Mouse (Mus musculus) cerebellum, adult 2 months (tissue): ENCODE results near the gene Ammecr1.

ENCODE experiments used
- CTCF ChIP-seq: fragments of 200-500 bp; IDR thresholded peaks from 2 replicates; pipeline ENCODE4 v1.5.1; 2011; ENCODE audit warnings: low read depth, mild to moderate bottlenecking, control low read depth, low read length, moderate library complexity, borderline replicate concordance; ENCODE audit not compliant: insufficient read depth
- POLR2A ChIP-seq: fragments of 200-500 bp; IDR thresholded peaks from 2 replicates; pipeline ENCODE4 v1.6.1; 2011; ENCODE audit warnings: low read length, control low read depth, borderline replicate concordance; ENCODE audit not compliant: insufficient read depth

DNA sequence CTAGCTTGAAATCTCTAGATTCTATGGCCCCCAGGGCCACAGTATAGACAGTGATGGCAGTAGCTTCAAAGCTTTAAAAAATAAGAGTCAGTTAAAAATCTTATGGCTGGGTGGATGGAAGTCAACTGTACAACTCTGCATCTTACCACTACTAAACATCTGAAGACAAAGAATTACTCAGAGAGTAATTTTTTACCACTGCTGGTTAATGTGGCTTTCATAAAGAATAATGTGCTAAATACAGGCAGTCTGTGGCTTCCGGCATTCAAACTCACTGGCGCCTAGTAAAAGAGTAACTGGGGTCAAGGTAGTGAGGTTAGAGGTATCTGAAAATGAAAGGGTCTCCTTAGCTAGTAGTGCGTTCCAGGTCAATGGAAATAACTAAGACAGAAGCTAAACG, 64.6 kb downstream of the Ammecr1 start:
- TF ChIP-seq POLR2A (no peak), CTCF (no peak)
